Mouse (Mus musculus) embryo, embryonic 10 days (tissue): ENCODE measurements around the gene Cers5.
A peak's percentile ranks its signal among the peaks of the same experiment; 100 is the strongest.

Source experiments
- DNase-seq: peaks from one replicate; pipeline ENCODE4 v3.0.0-alpha.2; 2015; ENCODE audit warnings: low spot score

Gene Cers5

GRCm38 (mm10) chr15:99725341-99726155 is 47.1 kb downstream of the Cers5 start, which contains the start of gene Cox14:
Gene Cox14 (plus strand): TSS chr15:99725618.
- DNase-seq = peak; percentile 97

- DNase-seq = peak; percentile 72
Observed at GRCm38 (mm10) chr15:99724292-99725021, 48.2 kb downstream of the Cers5 start.

- peak; percentile 48 for DNase-seq
Observed at GRCm38 (mm10) chr15:99723515-99724291, 49.0 kb downstream of the Cers5 start.

- DNase-seq = no peak
Observed at GRCm38 (mm10) chr15:99723120-99723514, 49.6 kb downstream of the Cers5 start.

GRCm38 (mm10) chr15:99721921-99722743 is 50.6 kb downstream of the Cers5 start:
- DNase-seq = no peak

GRCm38 (mm10) chr15:99719865-99720264 is 52.8 kb downstream of the Cers5 start:
- DNase-seq = no peak

- no peak for DNase-seq
Observed at GRCm38 (mm10) chr15:99718461-99719021, 54.1 kb downstream of the Cers5 start.

- DNase-seq = no peak
Observed at GRCm38 (mm10) chr15:99717386-99718334, 55.0 kb downstream of the Cers5 start, which contains the start of gene Gpd1. Gene Gpd1 (plus strand): TSS chr15:99717515.

- no peak for DNase-seq
Observed at GRCm38 (mm10) chr15:99716814-99717213, 55.9 kb downstream of the Cers5 start.

- DNase-seq = no peak
Observed at GRCm38 (mm10) chr15:99715982-99716746, 56.5 kb downstream of the Cers5 start.

GRCm38 (mm10) chr15:99715361-99715865 is 57.3 kb downstream of the Cers5 start:
- DNase-seq = no peak

GRCm38 (mm10) chr15:99714858-99715257 is 57.8 kb downstream of the Cers5 start:
- peak; percentile 86 for DNase-seq

- no peak for DNase-seq
Observed at GRCm38 (mm10) chr15:99714206-99714605, 58.5 kb downstream of the Cers5 start.

GRCm38 (mm10) chr15:99713569-99713968 is 59.1 kb downstream of the Cers5 start:
- DNase-seq = no peak

- DNase-seq = no peak
Observed at GRCm38 (mm10) chr15:99712666-99713559, 59.8 kb downstream of the Cers5 start.

GRCm38 (mm10) chr15:99711491-99711890 is 61.2 kb downstream of the Cers5 start:
- DNase-seq = no peak

- no peak for DNase-seq
Observed at GRCm38 (mm10) chr15:99710221-99711190, 62.2 kb downstream of the Cers5 start.
